Mouse (Mus musculus) lung, adult 2 months (tissue): ENCODE results near the gene Foxp1. TPM values are rescaled to one million over a fixed set of nuclear protein-coding genes. Genes with fewer than 3 reads are reported as not detected.
A peak's percentile ranks its signal among the peaks of the same experiment; 100 is the strongest.

ENCODE experiments used
- DNase-seq: peaks from one replicate; pipeline ENCODE4 v3.0.0; 2022
- H3K4me1 ChIP-seq: fragments of 200-500 bp; 2 replicates; pipeline ENCODE4 v1.6.1; 2011; ENCODE audit warnings: low read length; ENCODE audit not compliant: control insufficient read depth, insufficient read depth
- H3K4me3 ChIP-seq: fragments of 200-500 bp; replicated peaks from 2 replicates; pipeline ENCODE3; 2011; ENCODE audit warnings: low read depth, mild to moderate bottlenecking, control low read depth, low read length; ENCODE audit errors: extremely low read depth
- CTCF ChIP-seq: fragments of 200-500 bp; IDR thresholded peaks from 2 replicates; pipeline ENCODE4 v1.5.1; 2011; ENCODE audit warnings: mild to moderate bottlenecking, low read length, control low read depth; ENCODE audit not compliant: insufficient read depth
- POLR2A ChIP-seq: fragments of 200-500 bp; IDR thresholded peaks from 2 replicates; pipeline ENCODE4 v1.6.1; 2011; ENCODE audit warnings: low read depth, mild to moderate bottlenecking, control low read depth, low read length, borderline replicate concordance; ENCODE audit errors: extremely low read depth
- WGBS: fragments of 180-500 bp; shearing (Covaris S2); methylation state at CpG from one replicate; pipeline ENCODE4 v1.1.7; 2018; 5-methylcytosine and 5-hydroxymethylcytosine counted together
- polyA plus RNA-seq: library from polyadenylated mRNA; depleted of rRNA; stranded (reverse); fragments of >200 nt; gene quantifications from 2 replicates; pipeline ENCODE4 v1.2.3, GENCODE M21; 2012

Foxp1 gene
- polyA plus RNA-seq, 1 experiment: 135 TPM

GRCm38 (mm10) chr6:98975918-98976317, 546.6 kb downstream of the Foxp1 start:
- DNase-seq: no peak
- TF ChIP-seq CTCF: no peak
- no peak for TF ChIP-seq POLR2A
- WGBS: 56% methylated on average over 6 of the region's 6 CpGs
- Histone ChIP-seq H3K4me3 (no peak overlapping the region), H3K4me1 (peaks cover 9% of the 10 kb centered on the region)

- no peak overlapping the region for H3K4me3 ChIP-seq
- H3K4me1 ChIP-seq: peaks cover 9% of the 10 kb centered on the region; the same call in 1 of the 2 replicates
- WGBS: 86% methylated on average over 5 of the region's 5 CpGs
- no peak for DNase-seq
- TF ChIP-seq CTCF: no peak
- no peak for TF ChIP-seq POLR2A
Measured at GRCm38 (mm10) chr6:98973433-98973832, 549.1 kb downstream of the Foxp1 start.

GRCm38 (mm10) chr6:98972404-98972803, 550.1 kb downstream of the Foxp1 start:
- TF ChIP-seq CTCF: no peak
- H3K4me1 ChIP-seq: peaks cover 6% of the 10 kb centered on the region; the same call in 1 of the 2 replicates
- no peak overlapping the region for H3K4me3 ChIP-seq
- 49% methylated on average over 7 of the region's 7 CpGs for WGBS
- DNase-seq: no peak

DNA sequence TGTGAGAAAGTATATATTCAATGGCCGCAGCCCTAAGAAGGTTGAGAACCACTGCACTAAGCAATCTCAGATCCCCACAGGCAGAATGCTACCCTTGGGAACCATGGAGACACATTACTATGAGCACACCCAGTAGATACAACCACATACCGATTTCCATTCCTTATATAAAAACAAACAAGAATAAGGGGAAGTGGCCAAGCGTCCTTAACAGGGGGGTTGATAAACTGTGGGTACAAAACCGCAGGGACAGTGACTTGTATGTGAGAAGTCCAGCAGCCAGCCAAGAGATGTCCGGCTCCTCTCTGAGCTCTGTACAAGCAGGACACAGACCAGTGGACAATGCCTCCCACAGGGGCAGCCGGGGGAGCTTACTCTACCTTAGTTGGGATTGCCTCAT, 563.2 kb downstream of the Foxp1 start:
- DNase-seq: no peak
- TF ChIP-seq POLR2A: no peak
- no peak for TF ChIP-seq CTCF
- 51% methylated on average over 6 of the region's 6 CpGs for WGBS
- Histone ChIP-seq H3K4me3 (no peak overlapping the region), H3K4me1 (peaks cover 6% of the 10 kb centered on the region)

- 80% methylated on average over 9 of the region's 9 CpGs for whole genome bisulfite sequencing
- TF ChIP-seq POLR2A: no peak
- TF ChIP-seq CTCF: peak; percentile 33; the same call in 1 of the 2 replicates
- no peak for DNase-seq
- H3K4me1 ChIP-seq: peaks cover 6% of the 10 kb centered on the region
- H3K4me3 ChIP-seq: no peak overlapping the region
Measured at GRCm38 (mm10) chr6:98956522-98957169, 565.9 kb downstream of the Foxp1 start.

GRCm38 (mm10) chr6:98955706-98956105, 566.8 kb downstream of the Foxp1 start:
- Histone ChIP-seq H3K4me3 (no peak overlapping the region), H3K4me1 (peaks cover 14% of the 10 kb centered on the region)
- DNase-seq: no peak
- no peak for TF ChIP-seq POLR2A
- no peak for TF ChIP-seq CTCF
- WGBS: 60% methylated on average over 6 of the region's 6 CpGs

DNA sequence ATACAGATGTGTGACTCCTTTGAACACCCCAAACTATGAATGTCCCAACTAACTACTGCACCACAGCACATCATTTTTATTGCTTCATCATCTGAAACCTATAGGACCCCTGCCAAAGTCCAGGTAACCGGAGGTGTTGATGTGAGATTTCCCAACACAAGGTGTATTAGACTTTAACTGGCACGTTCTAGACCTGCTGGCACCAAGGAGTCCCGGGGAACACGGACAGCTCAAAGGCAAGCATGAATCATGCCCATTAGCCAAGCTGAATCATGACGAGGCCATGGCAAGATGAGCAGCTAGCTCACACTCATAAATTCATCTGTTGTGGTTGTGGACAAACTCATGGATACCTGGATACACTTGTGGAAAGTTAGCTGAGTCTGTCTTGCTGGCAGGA, 568.1 kb downstream of the Foxp1 start:
- Histone ChIP-seq H3K4me1 (peaks cover 18% of the 10 kb centered on the region), H3K4me3 (no peak overlapping the region)
- no peak for TF ChIP-seq POLR2A
- TF ChIP-seq CTCF: no peak
- no peak for DNase-seq
- WGBS: 89% methylated on average over 5 of the region's 5 CpGs

DNA sequence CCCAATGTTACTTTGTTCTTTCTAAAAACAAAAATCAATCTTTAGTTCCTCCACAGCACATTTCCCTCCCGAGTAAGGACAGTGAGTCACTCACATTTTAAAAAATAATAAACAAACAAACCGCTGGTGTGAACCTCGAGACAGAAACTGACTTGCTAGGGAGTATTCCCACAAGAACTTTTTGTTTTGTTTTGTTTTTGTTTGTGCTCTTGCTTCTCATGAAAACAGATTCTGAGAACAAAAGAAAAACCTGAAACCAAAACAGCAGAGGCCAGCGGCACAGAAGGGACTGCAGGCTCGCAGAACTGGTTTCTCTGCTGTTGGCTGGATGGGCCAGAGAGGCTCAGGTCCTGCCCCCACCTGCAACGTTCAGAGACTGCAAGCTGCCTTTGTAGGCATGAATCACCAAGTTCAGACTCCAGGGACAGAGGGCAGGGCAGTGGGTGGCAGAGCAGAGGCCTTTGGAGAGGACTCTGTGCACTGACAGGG, 572.8 kb downstream of the Foxp1 start:
- DNase-seq: peak; percentile 38
- Histone ChIP-seq H3K4me3 (no peak overlapping the region), H3K4me1 (peaks cover 29% of the 10 kb centered on the region)
- TF ChIP-seq POLR2A (no peak), CTCF (no peak)
- 11% methylated on average over 6 of the region's 6 CpGs for WGBS

- Histone ChIP-seq H3K4me1 (peaks cover 29% of the 10 kb centered on the region), H3K4me3 (no peak overlapping the region)
- no peak for DNase-seq
- 32% methylated on average over 7 of the region's 7 CpGs for WGBS
- TF ChIP-seq CTCF (no peak), POLR2A (no peak)
Measured at GRCm38 (mm10) chr6:98949286-98949685, 573.2 kb downstream of the Foxp1 start.

DNA sequence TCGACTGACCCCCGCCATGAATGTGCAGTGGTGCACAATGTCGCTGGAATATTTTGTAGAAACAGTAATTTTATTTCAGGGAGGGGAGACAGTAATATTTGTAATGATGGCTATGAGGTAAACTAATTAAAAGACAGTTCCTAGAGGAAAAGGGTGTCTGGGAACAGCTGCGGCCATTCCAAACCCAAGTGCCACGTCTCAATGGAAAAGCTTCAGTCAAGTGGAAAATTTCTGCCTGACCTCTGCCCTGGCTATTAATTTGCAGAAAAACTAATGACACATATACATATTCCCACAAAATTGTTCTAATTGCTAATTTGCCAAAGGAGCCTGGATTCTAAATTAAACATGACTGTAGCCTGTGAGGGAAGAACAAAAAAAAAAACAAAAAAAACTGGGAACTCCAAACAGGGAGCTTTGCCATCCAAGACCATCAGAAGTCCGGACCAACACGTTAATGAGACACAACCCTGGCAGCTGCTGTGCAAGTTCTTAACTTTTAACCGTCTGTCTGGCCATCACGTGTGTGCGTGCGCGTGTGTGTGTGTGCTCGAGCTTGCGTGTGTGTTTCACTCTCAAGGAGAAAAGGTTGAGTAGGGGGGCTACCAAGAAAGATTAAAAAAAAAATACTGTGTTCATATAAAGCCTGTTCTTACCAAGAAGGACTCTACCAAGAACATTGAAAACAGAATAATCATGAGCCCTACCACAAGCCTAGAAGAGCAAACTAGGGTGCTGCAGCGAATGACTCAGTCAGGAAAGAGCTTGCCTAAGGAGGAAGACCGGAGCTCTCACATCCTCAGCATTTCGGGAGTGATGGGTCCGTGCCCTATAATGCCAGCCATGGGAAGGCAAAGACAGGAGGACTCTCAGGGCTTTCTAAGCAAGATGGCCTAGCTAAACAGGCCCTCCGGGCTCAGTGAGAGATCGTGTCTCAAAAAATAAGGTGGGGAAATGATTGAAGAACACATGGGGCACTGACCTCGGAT, 574.1 kb downstream of the Foxp1 start:
- no peak for TF ChIP-seq CTCF
- no peak for TF ChIP-seq POLR2A
- H3K4me3 ChIP-seq: no peak overlapping the region
- WGBS: 78% methylated on average over 21 of the region's 21 CpGs
- peaks cover 29% of the 10 kb centered on the region for H3K4me1 ChIP-seq
- no peak for DNase-seq
